Mouse (Mus musculus) large intestine, adult 2 months (tissue): ENCODE measurements around the gene Mettl27. TPM values are rescaled to one million over a fixed set of nuclear protein-coding genes. Genes with fewer than 3 reads are reported as not detected.
A peak's percentile ranks its signal among the peaks of the same experiment; 100 is the strongest.
"Not testable (repeated sequence)": the region's sequence is repeated elsewhere in the genome, so short reads cannot be mapped to it uniquely, and the experiment has no call there.

Experiments used
- DNase-seq: peaks from one replicate; pipeline ENCODE4 v3.0.0-alpha.2; 2012; ENCODE audit warnings: low read depth, low spot score
- WGBS: fragments of 180-500 bp; shearing (Covaris S2); methylation state at CpG from one replicate; pipeline ENCODE4 v1.1.7; 2018; 5-methylcytosine and 5-hydroxymethylcytosine counted together
- polyA plus RNA-seq: library from polyadenylated mRNA; depleted of rRNA; stranded (reverse); fragments of >200 nt; gene quantifications from 2 replicates; pipeline ENCODE4 v1.2.3, GENCODE M21; 2012

Gene Mettl27
- polyA plus RNA-seq, 1 experiment: 13.6 TPM

DNA sequence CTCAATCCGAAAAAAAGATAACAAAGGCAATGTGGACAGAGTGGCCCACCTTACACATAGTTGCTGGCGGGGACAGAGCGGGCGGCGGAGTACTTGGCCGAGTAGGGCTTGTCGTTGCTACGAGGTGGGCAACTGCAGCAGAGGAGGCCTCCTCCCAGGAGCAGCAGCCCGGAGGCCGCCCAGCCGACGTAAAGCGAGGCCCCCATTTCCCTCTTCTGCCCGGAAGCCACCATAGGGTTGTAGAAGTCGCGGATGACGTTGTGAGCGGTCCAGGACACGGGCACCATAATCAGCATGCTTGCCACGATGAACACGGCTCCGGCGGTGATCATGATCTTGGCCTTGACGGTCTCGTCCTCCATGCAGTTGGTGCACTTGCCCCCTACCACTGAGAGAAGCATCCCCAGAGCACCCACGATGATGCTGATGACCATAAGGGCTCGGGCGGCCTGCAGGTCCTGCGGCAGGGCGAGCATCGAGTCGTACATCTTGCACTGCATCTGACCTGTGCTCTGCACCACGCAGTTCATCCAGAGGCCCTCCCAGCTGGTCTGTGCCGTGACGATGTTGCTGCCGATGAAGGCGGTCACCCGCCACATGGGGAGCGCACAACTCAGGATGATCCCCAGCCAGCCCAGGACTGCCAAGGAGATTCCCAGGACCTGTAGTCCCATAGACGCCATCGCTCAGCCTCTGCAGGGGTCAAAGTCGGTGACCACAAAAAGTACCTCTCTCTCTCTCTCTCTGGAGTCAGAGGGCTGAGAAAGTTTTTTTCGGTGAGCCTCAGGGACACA is 14.1 kb downstream of the Mettl27 start:
- DNase-seq: no peak
- 23% methylated on average over 43 of the region's 43 CpGs for WGBS

DNA sequence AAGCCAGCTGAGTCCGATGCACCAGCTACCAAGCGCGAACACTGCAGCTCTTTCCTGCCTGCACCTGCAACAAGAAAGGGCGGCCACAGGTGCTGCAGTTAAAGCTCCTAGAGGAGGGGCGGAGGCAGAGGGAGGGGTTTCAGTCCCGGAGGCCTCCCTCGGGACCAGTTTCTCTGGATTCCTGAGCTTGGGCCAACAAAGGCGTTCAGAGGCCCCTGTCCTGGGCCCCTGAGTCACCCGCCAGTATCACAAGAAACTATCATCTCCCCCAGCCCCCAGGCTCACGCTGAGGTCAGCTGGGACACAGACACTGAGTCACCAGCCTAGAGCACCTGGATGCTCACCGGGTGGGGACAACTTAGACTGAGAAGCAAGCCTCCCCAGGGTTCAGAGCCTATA is 14.7 kb downstream of the Mettl27 start, which contains the start of gene Cldn4:
Gene Cldn4, minus strand, starts transcription at position 78 of the 399 bp plus-strand sequence.
- DNase-seq: no peak
- 19% methylated on average over 11 of the region's 11 CpGs for WGBS

DNA sequence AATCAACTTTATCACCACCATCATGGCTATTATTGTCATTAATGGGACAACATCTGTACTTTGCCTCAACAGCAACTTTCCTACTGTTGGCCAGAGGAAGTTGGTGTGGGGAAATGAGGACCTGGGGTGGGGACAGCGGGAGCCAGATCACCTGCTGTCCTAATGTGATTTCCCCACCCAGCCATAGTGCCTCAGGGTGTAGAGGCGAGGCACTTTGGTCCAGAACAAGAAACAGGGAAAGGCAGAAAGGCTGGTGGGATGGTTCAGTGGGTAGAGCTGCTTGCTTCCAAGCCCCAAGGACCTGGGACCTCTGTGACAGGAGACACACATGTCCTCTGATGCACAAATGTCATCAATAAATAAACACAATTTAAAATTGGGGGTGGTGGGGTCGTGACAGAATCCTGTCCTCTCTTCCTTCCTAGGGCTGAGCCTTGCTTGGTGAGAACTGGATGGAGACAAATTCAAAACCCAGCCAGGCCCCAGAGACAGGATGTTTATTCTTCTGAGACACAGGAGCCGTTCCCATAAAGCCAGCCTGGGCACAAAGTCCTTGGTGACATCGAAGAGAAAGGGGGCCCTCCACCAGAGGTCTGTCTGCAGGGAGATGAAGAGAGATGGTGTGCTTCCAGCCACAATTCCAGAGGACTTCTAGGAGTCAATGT is 15.4 kb downstream of the Mettl27 start:
- 23% methylated on average over 5 of the region's 5 CpGs for WGBS
- DNase-seq: no peak

DNA sequence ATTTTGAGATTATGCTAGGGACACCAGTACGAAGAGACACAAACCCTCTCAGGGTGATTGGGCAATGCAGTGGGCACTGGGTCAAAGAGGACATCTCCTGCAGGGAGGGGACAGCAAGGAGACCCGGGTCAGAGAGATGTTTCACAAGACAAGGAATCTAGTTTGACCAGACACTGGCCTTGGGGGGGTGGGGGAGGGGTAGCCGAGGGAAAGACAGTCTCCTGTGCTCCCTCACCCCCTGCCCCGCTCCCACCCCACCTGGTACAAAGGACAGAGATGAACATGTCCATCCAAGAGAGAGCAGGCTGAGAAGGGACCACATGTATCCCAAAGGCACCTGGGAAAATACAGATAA is 15.9 kb downstream of the Mettl27 start:
- 38% methylated on average over 4 of the region's 4 CpGs for WGBS

DNA sequence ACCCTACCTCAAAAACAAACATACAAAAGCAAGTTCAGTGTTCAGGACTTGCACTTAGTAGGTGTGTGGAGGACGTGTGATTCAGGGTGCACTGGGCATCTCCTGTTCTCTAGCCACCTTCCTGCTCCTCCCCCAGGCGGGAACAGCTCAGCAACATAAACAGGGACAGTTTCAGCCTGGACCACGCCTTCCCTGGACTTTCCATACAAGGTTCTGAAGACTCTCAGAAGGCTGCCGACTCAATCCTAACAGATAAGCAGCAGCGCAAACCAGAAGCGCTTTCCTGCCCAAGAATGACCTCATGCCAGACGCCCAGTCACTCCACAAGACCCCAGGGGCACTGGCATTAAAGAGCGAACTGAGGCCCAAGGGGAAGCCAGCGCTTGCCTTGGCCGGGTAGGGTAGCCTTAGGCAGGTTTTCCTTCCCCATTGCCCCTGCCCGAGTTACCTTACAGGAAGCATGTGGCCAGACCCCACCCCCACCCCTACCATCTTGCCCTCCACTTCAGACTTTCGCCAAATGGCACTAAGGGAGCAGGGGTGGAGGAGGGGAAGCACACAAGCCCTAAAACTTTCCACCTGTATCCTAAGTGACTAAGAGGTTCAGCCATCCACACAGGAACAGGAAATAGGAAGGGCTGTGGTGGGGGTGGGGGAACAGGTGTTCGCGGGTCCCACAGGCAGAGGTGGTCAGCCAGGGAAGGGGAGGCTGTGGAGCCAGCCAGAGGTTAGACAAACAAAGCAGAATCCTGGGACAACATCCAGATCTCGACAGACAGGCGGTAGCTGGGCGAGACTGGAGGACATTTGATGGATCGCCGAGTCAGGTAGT is 19.1 kb downstream of the Mettl27 start:
- WGBS: 4% methylated on average over 19 of the region's 19 CpGs
- no peak for DNase-seq

More for the DNA sequence above, 15.9 kb downstream of the Mettl27 start:
- no peak for DNase-seq

DNA sequence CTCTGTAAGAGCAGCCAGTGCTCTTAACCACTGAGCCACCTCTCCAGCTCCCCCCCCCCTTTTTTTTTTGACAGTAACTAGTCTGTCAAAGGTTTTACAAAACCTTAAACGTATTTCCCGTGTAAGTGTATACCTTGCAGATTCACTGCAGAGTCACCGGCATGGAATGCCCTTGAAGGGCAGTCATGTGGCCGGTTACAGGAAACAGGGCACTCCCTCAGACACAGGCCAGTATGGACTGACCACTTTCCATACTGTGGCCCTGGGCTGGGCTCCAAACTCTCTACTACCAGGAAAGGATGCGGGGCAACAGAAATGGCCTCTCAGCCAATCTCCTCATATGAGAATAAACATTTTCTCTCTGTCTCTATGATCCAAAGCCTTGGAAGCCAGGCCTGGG is 23.3 kb downstream of the Mettl27 start:
- DNase-seq: no peak
- 65% methylated on average over 5 of the region's 5 CpGs for WGBS

DNA sequence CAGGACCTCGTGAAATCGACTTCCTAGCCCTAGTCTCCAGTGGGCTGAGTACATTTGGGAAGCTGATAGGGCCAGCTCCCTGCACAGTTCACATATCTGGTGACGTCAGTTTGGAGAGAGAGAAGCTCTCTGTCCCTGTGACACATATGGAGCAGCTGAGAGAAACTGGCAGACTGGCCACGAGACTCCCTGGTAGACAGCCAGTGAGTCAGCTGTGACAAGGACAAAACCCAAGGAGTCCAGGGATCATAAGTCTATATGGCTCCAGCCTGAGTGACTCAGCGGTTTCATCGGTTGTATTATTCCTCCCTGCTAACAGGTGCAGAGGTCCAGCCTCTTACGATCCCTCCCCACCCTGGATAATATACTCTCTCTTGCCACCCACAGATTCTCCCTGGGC is 26.9 kb downstream of the Mettl27 start:
- DNase-seq: peak; percentile 94
- 27% methylated on average over 7 of the region's 7 CpGs for WGBS

DNA sequence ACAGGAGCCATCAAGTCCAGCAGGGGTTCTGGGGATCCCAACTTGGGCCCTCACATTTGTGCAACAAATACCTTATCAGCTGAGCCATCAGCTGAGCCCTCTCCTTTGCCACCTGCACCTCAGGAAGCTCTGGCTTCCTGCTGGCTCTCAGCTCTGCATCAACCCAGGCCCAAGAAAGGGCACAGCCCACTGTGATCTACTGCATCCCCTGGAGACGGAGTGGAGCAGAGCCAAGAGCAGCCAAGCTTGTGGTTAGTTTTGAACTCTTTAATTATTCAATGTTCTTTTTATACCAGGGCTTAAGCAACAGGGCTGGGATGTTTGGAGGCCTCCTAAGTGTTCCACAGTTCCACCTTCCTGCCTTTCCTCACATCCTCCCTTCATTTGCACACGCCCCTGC is 28.3 kb downstream of the Mettl27 start:
- DNase-seq: no peak
- WGBS: 79% methylated on average over 2 of the region's 2 CpGs

DNA sequence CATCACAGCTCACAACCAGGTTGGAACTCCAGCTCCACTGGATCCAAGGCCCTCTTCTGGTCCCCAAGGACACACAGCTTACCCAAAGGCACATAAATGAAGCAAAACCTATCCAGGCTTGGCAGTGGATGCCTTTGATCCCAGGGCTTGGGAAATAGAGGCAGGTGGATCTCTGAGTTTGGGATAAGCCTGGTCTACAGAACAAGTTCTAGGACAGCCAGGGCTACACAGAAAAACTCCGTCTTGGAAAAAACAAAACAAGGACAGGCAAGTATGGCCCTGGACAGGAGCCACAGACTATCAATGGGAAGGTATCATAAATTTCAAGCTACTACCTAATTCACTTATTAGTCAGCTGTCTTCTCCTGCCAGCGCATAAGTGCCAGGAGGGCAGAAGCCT is 29.4 kb downstream of the Mettl27 start:
- no peak for DNase-seq
- WGBS: 76% methylated on average over 2 of the region's 2 CpGs

DNA sequence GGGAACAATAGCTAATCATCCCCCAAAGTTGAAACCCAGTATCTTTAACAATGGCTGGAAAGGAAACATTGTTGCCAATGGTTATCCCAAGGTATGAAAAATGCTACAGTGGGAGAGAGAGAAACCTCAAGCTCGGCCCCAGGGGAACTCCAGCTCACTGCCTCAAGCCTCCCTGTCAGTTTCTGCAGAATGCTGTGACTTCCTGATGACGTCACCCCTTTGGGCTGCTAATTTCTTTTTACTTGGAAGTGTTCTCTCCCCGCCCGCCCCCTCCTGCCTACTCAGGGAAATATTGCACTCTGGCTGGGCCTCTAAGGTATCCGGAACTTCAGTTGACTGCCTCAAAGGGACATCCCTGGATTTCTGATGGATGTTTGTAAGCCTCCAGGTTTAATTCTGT is 31.4 kb downstream of the Mettl27 start:
- DNase-seq: no peak
- 34% methylated on average over 5 of the region's 5 CpGs for whole genome bisulfite sequencing

DNA sequence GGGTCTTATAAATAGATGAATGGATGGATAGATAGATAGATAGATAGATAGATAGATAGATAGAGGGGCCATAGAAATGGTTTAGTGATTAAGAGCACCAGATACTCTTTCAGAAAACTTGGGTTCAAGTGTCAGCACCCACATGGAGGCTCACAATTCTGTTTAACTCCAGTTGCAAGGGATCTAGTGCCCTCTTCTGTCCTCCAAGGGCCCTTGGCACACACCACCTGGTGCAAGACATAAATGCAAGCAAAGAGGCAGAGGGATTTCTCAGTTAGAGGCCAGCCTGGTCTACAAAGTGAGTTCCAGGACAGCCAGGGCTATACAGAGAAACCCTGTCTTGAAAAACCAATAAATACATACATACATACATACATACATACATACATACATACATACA is 32.5 kb downstream of the Mettl27 start:
- not testable (repeated sequence) for DNase-seq

DNA sequence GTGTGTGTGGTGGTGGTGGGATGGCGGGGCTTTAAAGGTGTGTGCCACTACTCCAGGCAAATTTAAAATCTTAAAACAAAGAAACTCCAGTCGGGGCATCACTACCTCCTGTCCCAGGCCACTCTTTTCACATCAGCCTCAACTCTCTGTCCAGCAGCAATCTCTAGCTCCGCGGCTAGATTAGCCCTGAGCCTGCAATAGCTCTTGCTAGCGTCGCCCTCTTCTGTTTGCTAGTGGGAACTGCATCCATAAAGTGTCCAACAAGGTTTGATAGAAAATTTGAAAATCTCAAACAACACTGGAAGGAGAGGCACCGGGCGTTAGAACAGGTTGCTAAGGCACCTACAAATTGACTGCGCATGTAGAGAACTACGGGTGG is 33.3 kb downstream of the Mettl27 start:
- no peak for DNase-seq

DNA sequence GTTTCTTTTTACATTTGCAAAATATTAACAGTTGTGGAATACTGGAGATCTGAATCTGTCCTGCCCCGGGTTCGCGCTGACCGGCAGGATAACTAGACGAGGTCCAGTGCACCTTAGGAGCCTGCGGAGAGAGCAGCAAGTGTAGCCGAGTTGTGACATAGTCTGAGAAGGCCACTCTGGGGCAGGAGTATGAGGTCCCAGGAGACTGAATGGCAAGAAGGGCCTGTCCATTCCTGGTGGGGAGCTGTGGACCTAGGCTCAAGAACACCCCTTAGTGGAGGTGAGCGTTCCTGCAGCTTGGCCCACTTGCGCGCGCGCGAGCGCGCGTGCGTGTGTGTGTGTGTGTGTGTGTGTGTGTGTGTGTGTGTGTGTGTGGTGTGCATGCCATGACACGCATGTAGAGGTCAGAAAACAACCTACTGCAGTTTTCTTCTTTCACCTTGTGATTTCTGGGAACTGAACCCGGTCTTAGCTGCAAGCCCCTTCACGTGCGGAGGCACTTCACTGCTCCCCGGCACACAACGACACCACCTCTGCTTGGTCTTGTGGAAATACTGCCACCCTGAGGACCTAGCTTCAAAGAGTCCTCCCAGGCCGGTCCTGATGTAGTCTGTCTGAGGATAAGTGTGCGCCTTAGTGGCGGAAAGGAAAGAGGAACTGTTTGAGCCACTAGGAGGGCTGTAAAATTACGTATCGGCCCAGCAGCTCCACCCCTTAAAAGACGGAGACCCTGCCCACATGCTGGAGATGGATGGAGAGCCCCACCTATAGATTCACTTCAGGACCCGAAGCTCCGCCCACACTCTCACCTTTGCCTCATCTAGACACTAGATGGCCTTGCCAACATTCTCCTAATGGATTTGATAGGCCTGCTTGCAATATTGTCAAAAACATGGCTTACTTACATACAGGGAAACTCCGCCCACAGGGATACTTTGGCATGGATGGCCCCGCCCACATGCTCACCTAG is 34.0 kb downstream of the Mettl27 start:
- 3% methylated on average over 32 of the region's 33 CpGs for WGBS
- DNase-seq: peak; percentile 98

More for the DNA sequence above, 33.3 kb downstream of the Mettl27 start:
- WGBS: 7% methylated on average over 10 of the region's 10 CpGs

DNA sequence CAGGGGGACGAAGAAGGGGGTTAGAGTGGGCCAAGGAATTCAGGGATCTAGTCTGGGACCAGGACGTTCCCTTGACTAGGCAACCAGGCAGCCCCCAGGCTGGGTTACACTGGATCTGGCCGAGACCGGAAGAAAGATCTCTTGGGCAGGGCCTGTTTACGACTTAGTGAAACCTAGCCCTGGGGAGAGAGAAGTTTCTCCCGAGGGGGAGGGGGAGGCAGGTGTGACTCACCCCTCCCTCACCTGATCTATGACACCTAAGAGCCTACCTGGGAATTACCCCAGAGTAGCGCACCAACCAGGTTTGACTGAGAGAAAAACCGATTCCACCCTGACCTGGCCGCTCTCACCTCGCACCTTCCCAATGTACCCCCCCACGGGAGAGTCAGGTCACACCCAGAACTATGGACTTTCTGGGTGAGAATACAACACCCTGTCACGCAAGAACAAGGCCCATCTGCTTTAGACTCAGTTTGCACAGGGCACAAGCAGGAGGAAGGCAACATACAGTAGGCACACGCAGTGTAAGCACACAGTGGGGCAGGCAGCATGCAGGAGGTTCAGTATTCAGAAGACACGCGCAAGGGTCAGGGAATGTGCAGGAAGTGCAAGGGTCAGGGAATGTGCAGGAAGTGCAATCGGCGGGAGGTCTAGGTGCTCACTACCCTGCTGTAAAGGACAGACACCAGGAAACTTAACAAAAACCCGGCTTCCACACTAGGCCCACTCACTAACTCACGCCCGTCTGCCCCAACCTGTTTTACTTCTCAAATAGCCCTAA is 35.2 kb downstream of the Mettl27 start:
- DNase-seq: no peak
- WGBS: 31% methylated on average over 20 of the region's 20 CpGs

DNA sequence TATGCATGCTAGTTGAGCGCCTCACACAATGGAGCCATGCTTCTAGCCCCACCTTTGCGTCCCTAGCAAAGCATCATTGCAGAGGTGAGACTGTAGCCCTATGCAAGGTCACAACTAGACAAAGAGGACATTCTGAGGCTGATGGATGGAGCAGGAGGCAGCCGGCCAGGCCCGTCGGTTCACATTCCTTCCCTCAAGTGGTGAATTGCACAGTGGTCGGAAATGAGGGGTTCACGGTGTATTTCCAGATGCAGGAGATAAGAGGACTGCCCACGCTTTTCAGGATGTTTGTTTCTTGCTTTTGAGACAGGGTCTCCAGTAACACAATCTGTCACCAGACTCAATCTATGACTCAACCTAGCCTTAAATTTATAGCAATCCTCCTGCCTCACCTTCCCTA is 38.5 kb downstream of the Mettl27 start:
- no peak for DNase-seq
- 75% methylated on average over 8 of the region's 8 CpGs for WGBS

DNA sequence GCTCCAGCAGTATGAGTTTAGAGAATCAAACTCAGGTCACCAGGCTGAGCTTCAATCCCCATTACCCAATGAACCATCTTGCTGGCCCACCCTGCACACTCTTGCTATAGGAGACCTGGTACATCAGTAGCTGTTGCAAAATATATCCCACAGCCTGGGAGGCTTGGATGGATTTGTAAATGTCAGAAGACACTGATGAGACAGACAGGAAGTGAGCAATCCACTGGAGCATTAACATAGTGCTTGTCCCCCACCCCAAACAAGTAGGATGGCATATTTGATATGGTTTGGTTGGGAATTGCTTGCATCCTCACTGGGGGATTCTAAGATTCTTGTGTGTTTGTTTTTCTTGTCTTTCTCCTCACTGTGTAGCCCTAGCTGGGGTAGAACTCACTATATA is 40.9 kb downstream of the Mettl27 start:
- no peak for DNase-seq

DNA sequence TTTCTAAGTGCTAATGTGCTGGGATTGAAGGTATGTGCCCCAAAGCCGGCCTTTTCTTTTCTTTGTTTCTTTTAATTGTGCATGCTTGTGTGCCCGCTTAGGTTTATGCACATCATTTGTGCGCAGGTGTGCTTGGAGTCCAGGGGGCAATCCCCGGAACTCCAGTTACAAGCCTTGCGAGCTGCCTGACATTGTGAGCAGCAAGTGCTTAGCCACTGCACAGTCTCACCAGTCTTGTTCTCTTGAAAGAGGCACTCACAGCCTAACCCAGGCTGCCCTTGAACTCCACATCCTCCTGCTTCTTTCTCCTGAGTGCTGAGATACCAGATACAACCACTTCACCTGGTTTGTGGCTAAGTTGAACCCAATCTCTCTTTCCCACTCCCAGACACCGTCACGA is 41.4 kb downstream of the Mettl27 start:
- WGBS: 89% methylated on average over 7 of the region's 7 CpGs
- DNase-seq: no peak

DNA sequence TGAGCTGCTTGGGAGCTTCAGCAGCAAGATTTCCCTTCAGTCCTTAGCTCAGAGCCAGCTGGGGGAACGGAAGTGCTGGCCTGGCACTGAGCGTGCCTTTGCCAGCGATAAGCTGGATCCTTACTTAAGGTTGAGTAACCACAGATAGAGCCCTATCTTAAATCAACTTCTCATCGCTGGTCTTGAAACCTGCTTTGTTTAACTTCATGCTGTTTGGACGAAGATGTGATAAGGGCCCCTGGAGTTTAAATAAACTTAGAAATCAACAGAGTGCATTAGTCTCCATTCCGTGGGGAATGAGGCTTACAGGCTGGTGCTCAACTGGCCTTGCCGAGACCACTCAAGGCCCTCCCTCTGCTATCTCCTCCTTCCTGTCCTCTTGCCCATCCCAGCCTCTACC is 42.1 kb downstream of the Mettl27 start:
- 12% methylated on average over 7 of the region's 7 CpGs for WGBS
- DNase-seq: no peak

DNA sequence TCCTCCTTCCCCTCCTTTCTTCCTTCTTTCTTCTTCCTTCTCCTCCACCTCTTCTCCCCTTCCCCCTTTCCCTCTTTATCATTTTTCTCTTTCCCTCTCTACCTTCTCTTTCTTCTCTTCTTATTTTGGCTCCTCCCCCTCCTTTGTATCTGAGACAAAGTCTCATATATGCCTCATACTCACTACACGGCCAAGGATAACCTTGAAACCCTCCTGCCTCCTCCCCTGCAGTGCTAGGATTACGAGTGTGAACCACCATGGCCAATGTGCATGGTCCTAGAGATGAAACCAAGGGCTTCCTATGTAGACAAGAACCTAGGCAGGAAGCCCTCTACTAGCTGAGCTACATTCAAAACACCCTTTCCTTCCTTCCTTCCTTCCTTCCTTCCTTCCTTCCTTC is 42.8 kb downstream of the Mettl27 start:
- 30% methylated on average over 2 of the region's 2 CpGs for WGBS

More for the DNA sequence above, 42.8 kb downstream of the Mettl27 start:
- no peak for DNase-seq
